Mouse (Mus musculus) c-Kit-positive CD71-positive TER-119-negative erythroid progenitor cells, embryonic 14.5 days (primary cell): ENCODE results near the gene Mrgprg.
A peak's percentile ranks its signal among the peaks of the same experiment; 100 is the strongest.

Source experiments
- DNase-seq: peaks from one replicate; pipeline ENCODE4 v3.0.0-alpha.2; 2013; ENCODE audit warnings: low read depth

The Mrgprg gene

GRCm38 (mm10) chr7:143755357-143756124 lies 11.3 kb downstream of the Mrgprg start:
- DNase-seq, result no peak

DNA sequence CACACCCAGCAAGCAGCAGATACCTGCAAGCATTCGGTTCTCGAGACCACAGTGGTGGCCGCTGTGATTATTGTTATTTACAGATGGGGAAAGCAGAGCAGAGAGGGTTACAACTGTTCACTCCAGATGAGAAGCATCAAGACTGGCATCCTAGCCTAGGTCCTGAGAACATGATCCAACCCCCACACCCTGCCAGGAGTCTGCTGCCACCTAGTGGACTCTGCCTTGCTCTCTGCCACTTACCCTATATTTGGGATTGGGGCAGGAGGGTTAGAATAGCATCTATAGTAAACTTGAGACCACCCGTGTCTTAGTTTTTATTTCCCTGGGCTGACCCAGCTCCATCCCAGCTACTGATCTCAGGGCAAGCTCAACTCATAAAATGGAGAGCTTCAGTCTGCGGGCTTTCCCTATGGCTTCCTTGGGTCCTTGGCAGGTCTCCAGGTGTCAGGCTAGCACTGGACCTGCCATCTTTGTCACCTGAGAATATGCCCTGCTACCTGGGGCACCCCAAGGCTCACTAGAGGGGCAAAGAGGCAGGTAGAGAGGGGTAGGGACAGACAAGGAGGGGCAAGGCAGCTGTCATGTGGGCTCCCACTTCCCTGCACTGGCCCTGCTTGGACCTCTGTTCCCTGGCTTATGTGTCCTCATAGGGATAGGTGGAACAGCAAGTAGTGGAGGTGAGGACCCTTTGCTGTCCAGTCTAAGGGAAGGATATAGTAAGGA lies 12.6 kb downstream of the Mrgprg start:
- peak; percentile 35 for DNase-seq

GRCm38 (mm10) chr7:143752606-143753005 lies 14.2 kb downstream of the Mrgprg start:
- no peak for DNase-seq

DNA sequence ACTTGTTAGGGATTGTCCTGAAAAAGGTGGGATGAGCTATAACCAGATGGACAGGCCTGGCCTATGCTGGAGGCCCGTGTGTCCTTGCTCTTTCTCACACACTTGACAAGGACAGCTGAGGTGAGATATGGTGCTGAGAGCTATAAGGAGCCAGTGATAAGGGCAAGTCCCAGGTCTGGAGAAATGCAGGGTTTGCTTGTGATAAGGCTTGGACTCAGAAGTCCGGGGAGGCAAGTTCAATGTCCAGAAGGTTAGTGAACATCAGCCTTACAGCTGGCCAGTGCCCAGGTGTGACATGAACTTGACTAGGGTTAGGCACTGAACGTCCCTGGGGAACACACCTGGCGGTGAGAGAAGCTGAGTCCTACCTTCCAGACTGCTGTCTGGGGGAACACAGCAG lies 14.7 kb downstream of the Mrgprg start:
- no peak for DNase-seq

DNA sequence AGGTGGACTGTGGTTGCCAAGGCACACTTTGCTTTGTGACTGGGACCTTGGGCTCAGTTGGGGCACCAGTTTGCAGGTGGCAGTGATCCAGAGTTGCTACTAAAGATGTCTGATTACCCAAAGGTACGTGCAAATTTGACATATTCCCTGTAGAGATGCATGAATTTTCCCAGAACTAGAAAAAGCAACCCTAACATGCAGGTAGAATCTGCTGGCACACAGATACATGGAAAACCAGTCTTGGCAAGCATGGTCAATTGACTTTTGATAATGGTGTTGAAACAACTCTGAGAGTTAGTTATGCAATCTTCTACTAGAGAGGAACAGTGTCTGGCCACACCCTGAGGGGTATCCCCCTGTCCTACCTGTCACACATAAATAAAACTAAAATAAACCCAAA lies 15.4 kb downstream of the Mrgprg start:
- DNase-seq, result no peak

GRCm38 (mm10) chr7:143749045-143749444 lies 17.7 kb downstream of the Mrgprg start:
- no peak for DNase-seq

DNA sequence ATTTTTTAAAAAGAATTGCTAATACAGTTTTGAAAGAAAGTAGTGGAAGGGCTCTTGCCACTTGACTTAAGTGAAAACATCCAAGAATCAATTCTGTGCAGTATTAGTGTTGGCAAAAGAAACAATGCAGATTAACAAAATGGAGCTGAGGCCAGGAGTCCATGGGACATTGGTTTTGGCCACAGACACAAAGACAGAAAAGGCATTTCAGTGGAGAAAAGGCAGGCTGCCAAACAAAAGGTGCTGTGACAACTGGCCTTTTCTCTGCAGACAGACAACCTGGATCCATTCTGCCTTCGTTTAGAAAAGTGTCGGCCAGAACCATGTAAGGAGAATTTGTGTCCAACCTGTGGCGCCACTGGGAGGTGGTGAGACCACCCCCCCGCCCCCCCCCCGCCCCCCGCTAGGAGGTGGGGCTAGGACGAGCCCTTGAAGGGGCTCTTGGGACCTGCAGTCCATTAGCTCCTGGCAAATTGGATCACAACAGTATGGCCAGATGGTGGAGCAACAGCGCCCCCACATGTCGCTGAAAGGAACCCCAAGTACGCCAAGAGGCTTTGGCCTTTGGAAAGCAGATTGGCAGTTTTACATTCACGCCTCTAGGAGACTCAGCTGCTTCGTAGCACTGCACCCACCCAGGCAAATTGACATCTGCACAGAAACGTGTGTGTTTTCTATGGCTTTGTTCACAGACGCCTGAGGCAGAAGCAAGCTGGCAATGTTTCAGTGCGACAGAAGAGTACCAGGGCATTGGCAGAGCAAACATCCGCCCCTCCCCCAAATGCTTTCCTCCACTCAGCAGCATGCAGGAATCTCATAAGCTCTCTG lies 18.5 kb downstream of the Mrgprg start:
- DNase-seq, result peak; percentile 46

GRCm38 (mm10) chr7:143740653-143741052 lies 26.1 kb downstream of the Mrgprg start:
- DNase-seq, result no peak

DNA sequence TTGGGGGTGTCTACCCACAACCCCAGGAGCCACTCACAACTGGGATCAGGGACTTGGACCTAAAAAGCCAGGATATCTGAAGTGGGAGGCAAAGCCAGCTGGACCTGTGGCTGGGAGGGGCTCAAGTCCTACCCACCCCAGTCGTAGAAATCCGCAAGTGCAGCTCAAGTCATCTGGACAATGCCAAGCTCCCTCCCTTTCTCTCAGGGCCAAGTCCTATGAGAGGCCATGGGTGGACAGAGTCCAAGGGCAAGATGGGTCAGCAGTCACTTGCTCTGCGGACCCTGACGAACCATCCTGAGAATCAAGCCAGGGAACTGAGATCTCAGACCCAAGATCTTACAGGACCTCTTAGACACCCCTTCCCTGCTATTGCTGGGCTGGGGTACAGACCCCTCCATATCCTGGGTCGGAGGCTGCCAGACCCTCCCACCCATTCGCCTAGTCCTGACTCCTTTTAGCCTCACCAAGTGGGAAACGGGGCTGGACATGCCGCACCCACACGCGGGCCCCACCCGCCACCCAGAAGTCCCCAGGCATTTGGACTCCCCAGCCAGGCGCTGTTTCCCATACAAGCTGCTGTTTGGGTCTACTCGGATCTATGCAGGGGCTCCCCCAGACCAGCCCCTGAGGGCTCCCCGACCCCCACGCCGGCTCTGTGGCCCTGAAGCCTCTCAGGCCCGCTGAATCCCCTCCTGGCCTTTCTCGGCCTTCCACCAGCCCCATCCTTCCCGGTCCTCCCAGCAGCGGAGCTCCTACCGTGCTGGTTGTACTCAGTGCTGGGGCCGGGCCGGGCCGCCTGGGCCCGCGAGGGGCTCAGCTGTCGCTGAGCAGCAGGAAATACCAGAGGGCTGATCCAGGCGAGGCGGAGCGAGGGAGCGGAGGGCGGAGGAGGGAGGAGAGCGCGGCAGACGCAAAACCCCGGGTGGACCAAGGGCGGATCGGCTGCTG lies 27.0 kb downstream of the Mrgprg start:
- no peak for DNase-seq

DNA sequence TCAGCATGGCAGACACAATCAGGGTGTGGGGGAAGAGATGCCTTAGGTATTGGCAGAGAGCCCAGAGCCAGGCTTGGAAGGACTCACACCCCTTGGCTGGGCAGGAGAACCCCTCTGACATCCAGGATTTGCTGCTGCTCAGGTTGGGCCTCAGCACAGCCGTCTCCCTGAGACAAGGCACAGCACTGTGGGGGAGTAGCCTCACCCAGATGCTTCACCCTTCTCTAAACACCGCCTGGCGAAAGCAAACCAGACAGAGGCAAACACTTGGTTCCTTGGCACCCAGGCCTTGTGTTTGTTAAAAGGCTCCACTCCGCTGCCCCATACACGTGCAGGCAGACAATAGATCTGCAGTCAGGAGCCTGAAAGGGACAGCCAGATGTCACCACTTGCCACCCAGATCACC lies 28.2 kb downstream of the Mrgprg start:
- DNase-seq, result no peak

DNA sequence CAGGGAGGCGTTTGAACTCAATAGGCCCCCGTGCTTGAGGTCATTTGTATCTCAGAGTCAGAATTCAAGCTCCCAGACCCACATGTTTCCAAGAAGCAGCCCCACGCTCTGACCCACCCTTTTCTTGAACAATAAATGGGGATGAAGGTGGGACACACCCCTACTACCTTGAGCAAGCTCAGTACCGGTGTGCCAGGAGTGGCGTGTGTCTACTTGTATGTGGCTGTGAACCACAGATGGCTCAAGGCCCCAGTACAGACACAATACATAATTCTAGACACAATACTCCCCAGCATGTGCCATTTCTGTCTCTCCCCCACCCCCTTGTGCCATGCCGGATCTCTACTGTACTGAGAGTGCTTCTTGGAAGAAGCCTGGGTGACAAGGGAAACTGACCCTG lies 28.6 kb downstream of the Mrgprg start:
- no peak for DNase-seq

DNA sequence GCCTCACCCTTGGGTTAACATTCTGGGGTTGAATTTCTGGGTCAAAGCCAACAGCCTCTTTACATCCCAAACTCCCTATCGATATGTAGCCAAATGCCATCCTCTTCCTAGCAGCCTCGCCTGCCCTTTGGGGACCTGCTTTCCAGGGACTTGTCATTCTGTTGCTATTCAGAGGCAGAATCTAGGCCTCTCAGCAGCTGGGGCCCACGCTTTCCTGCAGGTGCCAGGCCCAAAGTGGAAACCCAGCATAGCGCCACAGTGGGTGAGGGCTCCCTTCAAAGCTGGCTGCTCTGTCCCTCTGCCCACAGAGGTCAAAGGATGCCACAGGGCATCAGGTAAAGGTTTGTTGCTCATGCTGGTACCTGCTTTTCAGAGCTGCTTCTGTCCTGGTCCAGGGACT lies 33.0 kb downstream of the Mrgprg start:
- DNase-seq, result no peak

DNA sequence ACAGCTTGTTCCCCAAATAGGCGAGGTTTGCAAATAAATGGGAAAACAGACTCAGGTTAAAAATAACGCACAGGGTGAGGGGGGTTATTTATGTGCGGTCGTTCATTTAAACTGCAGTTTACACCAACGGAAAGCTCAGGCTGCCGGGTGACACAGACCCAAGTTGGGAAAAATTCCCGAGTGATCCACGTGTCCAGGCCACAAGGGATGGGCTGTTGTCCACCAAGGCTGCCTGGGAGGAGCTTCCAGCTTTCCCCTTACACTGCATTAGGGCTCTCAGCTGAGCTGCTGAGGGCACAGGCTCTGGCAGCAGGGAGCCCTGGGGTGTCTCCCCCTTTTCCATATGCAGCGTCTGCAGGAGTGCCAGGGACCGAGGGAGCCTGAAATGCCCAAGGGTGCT lies 36.9 kb downstream of the Mrgprg start:
- no peak for DNase-seq

DNA sequence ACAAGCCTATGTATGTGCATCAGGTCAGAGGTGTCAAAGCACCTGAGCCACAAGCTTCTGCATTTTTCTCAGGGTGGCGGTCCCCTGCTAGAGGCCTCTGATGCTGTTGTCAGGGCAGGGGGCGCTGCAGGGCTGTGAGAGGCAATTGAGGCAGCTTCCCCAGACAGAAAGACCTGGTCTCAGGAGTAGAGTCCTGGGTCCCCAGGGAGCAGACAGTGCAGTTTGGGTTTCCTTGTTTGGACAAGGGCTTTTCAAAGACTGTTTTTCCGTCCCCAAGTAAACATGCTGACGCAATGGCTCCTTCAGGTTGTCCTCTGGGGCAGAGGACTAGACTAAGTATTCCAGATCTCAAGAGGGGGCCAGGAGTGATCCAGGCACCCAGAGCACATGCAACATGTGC lies 40.4 kb downstream of the Mrgprg start:
- DNase-seq, result no peak

DNA sequence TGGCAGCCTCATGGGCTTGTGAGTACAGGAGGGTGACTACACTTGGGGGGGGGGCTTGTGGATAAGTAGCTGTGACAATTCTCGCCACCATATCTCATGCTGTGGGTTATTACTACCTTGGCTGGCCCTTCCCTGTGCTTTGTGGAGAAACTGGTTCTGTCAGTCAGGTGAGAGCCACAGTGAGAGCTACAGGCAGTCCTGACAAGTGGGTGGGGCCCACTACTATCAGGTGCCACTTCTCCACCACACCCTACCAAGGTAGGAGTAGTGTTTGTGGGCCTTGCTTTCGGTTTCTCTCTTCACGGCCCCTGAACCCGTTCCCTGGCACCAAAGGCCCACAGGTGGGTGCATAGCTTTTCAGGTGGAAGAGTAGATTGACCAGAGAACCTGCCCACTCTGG lies 43.0 kb downstream of the Mrgprg start:
- DNase-seq, result no peak

DNA sequence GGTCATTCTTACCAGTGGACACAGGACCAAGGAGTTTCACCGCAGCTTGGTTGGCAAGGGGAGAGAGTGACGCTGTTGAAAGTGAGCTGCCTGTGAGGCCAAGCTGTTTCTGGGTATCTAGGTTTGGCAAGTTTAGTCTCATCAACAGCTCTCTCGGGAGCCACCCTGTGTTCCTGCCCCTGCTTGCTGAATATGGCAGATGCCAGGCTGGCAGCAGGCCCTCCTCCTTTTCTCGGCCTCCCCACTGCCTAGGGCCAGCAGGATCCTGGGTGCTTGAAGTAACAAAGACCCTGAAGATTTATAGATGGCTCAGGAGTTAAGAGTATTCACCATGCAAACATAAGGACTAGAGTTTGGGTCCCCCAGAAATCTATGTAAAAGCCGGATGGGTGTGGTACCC lies 44.1 kb downstream of the Mrgprg start:
- DNase-seq, result no peak

- no peak for DNase-seq
Measured at GRCm38 (mm10) chr7:143717811-143718210, 49.0 kb downstream of the Mrgprg start.
